ENCODE assay signal across 30 mouse cellular contexts in genomic region chr9:7744156-7744555, GRCm38 (mm10). TPM values are rescaled to one million over a fixed set of nuclear protein-coding genes. Genes with fewer than 3 reads are reported as not detected.
DNase-seq lines count a peak whose midpoint lies in the region; TF ChIP-seq lines count a peak whose summit lies in the region.
"Had no signal": no experiment of that assay in that cellular context is flagged by ENCODE, and none has a peak within 500 bp of the region (broad histone marks: within the 10 kb centered on the region; RNA-seq: fewer than 3 reads in every experiment).

No protein-coding gene starts in this region.

- no peak for TF ChIP-seq POLR2A in spleen, adult 2 months (IDR thresholded peaks at IDR 0.05; ENCODE audit: low read depth, low read length)
- TF ChIP-seq POLR2A in bone marrow, adult 2 months (IDR thresholded peaks at IDR 0.05; ENCODE audit: borderline replicate concordance, control insufficient read depth, low read depth, low read length), result no peak

- 54% methylated on average over 1 of the region's 1 CpGs for WGBS in spleen, adult 2 months
- WGBS in bone marrow, adult 2 months, result 72% methylated on average over 1 of the region's 1 CpGs

- H3K4me3 ChIP-seq in spleen, adult 2 months (ENCODE audit: extremely low read depth, insufficient read depth, insufficient read length), result no peak overlapping the region
- no peak overlapping the region for H3K4me3 ChIP-seq in bone marrow, adult 2 months (replicated peaks; ENCODE audit: control insufficient read depth, low read depth, low read length)
- H3K4me3 ChIP-seq: embryonic facial prominence, embryonic 13.5 days; embryonic facial prominence, embryonic 15.5 days; erythroblast, embryonic 14.5 days; forebrain, embryonic 10.5 days; forebrain, embryonic 12.5 days had no signal

- DNase-seq in spleen, adult 2 months (ENCODE audit: low read depth in 1 of 2, low spot score in 2 of 2), result no peak
- DNase-seq in spleen, postnatal 4 days (ENCODE audit: low spot score in 2 of 2), result no peak
- DNase-seq in thymus, adult 18-20 months, result no peak
- DNase-seq in urinary bladder, postnatal 25 days (ENCODE audit: low spot score), result no peak
- DNase-seq: adrenal gland, adult 8-10 months; adrenal gland, postnatal 14 days; adrenal gland, postnatal 36 days; B cell, adult 2 months; cerebellum, adult 11 months; cerebellum, adult 18-20 months; cerebellum, adult 8-10 months; cerebellum, adult 9-11 months; cerebellum, postnatal 14 days; cerebellum, postnatal 36 days; embryo, embryonic 11 days; forebrain, postnatal 0 days had no signal

- no peaks in the 10 kb centered on the region for H3K27me3 ChIP-seq in spleen, adult 2 months (ENCODE audit: control insufficient read depth, insufficient read depth, low read length)
- H3K27me3 ChIP-seq: CH12.LX; embryonic facial prominence, embryonic 13.5 days; embryonic facial prominence, embryonic 15.5 days; forebrain, embryonic 12.5 days; Patski had no signal

- H3K4me1 ChIP-seq in spleen, adult 2 months (ENCODE audit: control insufficient read depth, insufficient read depth, insufficient read length), result peaks cover 17% of the 10 kb centered on the region
- peaks cover 1% of the 10 kb centered on the region for H3K4me1 ChIP-seq in bone marrow, adult 2 months (ENCODE audit: control insufficient read depth, insufficient read depth, low read length)
- H3K4me1 ChIP-seq: embryonic facial prominence, embryonic 13.5 days; embryonic facial prominence, embryonic 15.5 days; forebrain, embryonic 10.5 days; forebrain, embryonic 12.5 days had no signal

- H3K27ac ChIP-seq in spleen, adult 2 months (ENCODE audit: insufficient read depth, low read length), result peak overlapping the region; percentile 91
- H3K27ac ChIP-seq in bone marrow, adult 2 months (ENCODE audit: control insufficient read depth, insufficient read depth, low read depth, low read length, poor library complexity), result peak overlapping the region; percentile 64; the same call in 1 of the 2 replicates
- H3K27ac ChIP-seq: embryonic facial prominence, embryonic 13.5 days; embryonic facial prominence, embryonic 15.5 days; forebrain, embryonic 10.5 days; forebrain, embryonic 12.5 days had no signal

- no peaks in the 10 kb centered on the region for H3K36me3 ChIP-seq in spleen, adult 2 months (ENCODE audit: control insufficient read depth, insufficient read depth, low read length)
- H3K36me3 ChIP-seq: embryonic facial prominence, embryonic 13.5 days; embryonic facial prominence, embryonic 15.5 days; forebrain, embryonic 10.5 days; forebrain, embryonic 12.5 days; G1E had no signal

- no peak for TF ChIP-seq CTCF in spleen, adult 2 months (IDR thresholded peaks at IDR 0.05; ENCODE audit: extremely low read depth, insufficient read depth, insufficient read length, insufficient replicate concordance)
- no peak for TF ChIP-seq CTCF in bone marrow, adult 2 months (IDR thresholded peaks at IDR 0.05; ENCODE audit: control insufficient read depth, insufficient read depth, low read length)

RNA-seq across cellular contexts. Expression of gene Tmem123, which starts 19.7 kb away (rescaled TPM):
- polyA plus RNA-seq in spleen, adult 2 months (2012; rRNA removed), result 90.0 and 142 TPM in 2 replicates
- polyA plus RNA-seq in bone marrow, adult 2 months (2011; ENCODE audit: insufficient read depth, insufficient read length, low replicate concordance, missing spikeins), result 15.0 and 17.4 TPM in 2 replicates

RNA-seq across cellular contexts. Expression of gene Mmp7, which starts 52.3 kb away (rescaled TPM):
- polyA plus RNA-seq in spleen, adult 2 months (2012; rRNA removed), result 0.11 TPM in 1 of 2 replicates, not detected in the other
- polyA plus RNA-seq in bone marrow, adult 2 months (2011; ENCODE audit: insufficient read depth, insufficient read length, low replicate concordance, missing spikeins), result not detected in 2 replicates
- polyA plus RNA-seq: activated CD4-positive, CD25-positive, alpha-beta regulatory T cell, adult 4 months; brain, embryonic 14.5 days; CD4-positive, CD25-positive, alpha-beta regulatory T cell, adult 4 months; embryonic facial prominence, embryonic 11.5 days; embryonic facial prominence, embryonic 13.5 days; embryonic facial prominence, embryonic 15.5 days; erythroblast, embryonic 14.5 days; forebrain, embryonic 10.5 days; forebrain, embryonic 12.5 days; forebrain, embryonic 14.5 days; forebrain, postnatal 0 days; G1E; Patski had no signal
